Mouse (Mus musculus): ENCODE results near the gene Cldn13. TPM values are rescaled to one million over a fixed set of nuclear protein-coding genes. Genes with fewer than 3 reads are reported as not detected.

Cldn13 gene
- polyA plus RNA-seq, 1 experiment from 2014 or later, result 0.39 TPM

- H3K36me3 ChIP-seq (ENCODE audit: insufficient read depth), result no peaks in the 10 kb centered on the region
- no peak overlapping the region for H3K4me2 ChIP-seq
- H3K9me3 ChIP-seq (ENCODE audit: low read depth, low read length), result no peaks in the 10 kb centered on the region
- H3K27ac ChIP-seq (ENCODE audit: low read depth), result peak overlapping the region; percentile 1; the same call in 1 of the 2 replicates
- no peak overlapping the region for H3K4me3 ChIP-seq (ENCODE audit: low read depth, low read length)
- no peak overlapping the region for H3K9ac ChIP-seq
- DNase-seq, result no peak
- WGBS, result 81% methylated on average over 8 of the region's 8 CpGs
- TF ChIP-seq CTCF (IDR thresholded peaks at IDR 0.05; ENCODE audit: low read depth), result no peak
- H3K27me3 ChIP-seq (ENCODE audit: insufficient read depth, low read length), result no peaks in the 10 kb centered on the region
- H3K4me1 ChIP-seq (ENCODE audit: insufficient read depth), result 0 out of 2 replicates have a peak, but pooled peaks cover 13% of the 10 kb centered on the region
- ATAC-seq (ENCODE audit: insufficient read depth), result no peak
These were observed 18.4 kb downstream of the Cldn13 start for GRCm38 (mm10) chr5:134896965-134897364.

DNA sequence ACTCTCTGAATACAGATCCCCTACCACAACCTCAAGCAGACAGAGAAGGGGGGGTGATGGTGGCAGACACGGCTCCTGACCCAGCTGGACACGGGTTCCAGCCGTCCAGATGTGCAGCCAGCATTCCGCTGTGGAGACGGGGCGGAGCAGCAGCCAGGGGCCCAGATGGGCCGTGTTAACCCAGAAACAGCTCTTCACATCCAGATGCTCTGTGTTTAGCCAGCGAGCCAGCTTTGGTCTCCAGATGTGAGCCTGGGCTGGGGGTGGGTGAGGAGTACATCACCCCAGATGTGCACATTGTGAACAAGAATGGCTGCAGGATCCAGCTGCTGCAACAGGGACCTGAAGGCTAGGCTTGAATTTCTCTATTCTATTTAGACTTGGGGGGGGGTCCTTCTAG, 20.0 kb downstream of the Cldn13 start:
- no peak for TF ChIP-seq CTCF (IDR thresholded peaks at IDR 0.05; ENCODE audit: low read depth)
- H3K9me3 ChIP-seq (ENCODE audit: low read depth, low read length), result no peaks in the 10 kb centered on the region
- ATAC-seq (ENCODE audit: insufficient read depth) (peak; percentile 71), DNase-seq (peak; percentile 89)
- H3K36me3 ChIP-seq (ENCODE audit: insufficient read depth), result no peaks in the 10 kb centered on the region
- H3K4me3 ChIP-seq (ENCODE audit: low read depth, low read length), result no peak overlapping the region
- H3K4me2 ChIP-seq, result no peak overlapping the region
- 28% methylated on average over 8 of the region's 8 CpGs for WGBS
- no peak overlapping the region for H3K9ac ChIP-seq
- peaks cover 19% of the 10 kb centered on the region; the same call in 1 of the 2 replicates for H3K4me1 ChIP-seq (ENCODE audit: insufficient read depth)
- H3K27me3 ChIP-seq (ENCODE audit: insufficient read depth, low read length), result no peaks in the 10 kb centered on the region
- peak overlapping the region; percentile 6; the same call in 1 of the 2 replicates for H3K27ac ChIP-seq (ENCODE audit: low read depth)

DNA sequence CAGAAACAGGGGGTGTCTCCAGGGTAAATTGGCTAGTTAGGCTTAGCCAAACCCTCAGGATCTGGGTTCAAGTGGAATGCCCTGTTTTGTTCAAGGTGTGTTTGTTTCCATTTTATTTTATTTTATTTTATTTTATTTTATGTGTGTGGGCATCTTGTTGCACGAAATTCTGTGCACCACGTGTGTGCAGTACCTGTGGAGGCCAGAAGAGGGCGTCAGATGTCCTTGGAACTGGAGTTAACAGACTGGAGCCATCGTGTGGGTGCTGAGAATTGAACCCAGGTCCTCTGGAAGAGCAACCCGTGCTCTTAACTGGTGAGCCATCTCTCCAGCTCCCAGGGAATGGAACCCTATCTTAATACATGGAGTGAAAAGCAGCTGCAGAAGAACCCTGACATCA, 22.6 kb downstream of the Cldn13 start:
- Histone ChIP-seq H3K4me1 (ENCODE audit: insufficient read depth) (peaks cover 20% of the 10 kb centered on the region; the same call in 1 of the 2 replicates), H3K9me3 (ENCODE audit: low read depth, low read length) (no peaks in the 10 kb centered on the region), H3K4me2 (no peak overlapping the region), H3K27me3 (ENCODE audit: insufficient read depth, low read length) (no peaks in the 10 kb centered on the region), H3K27ac (ENCODE audit: low read depth) (no peak overlapping the region), H3K36me3 (ENCODE audit: insufficient read depth) (no peaks in the 10 kb centered on the region), H3K9ac (no peak overlapping the region), H3K4me3 (ENCODE audit: low read depth, low read length) (no peak overlapping the region)
- ATAC-seq (ENCODE audit: insufficient read depth) (no peak), DNase-seq (no peak)
- peak; percentile 44 for TF ChIP-seq CTCF (IDR thresholded peaks at IDR 0.05; ENCODE audit: low read depth)
- WGBS, result 77% methylated on average over 5 of the region's 5 CpGs

DNA sequence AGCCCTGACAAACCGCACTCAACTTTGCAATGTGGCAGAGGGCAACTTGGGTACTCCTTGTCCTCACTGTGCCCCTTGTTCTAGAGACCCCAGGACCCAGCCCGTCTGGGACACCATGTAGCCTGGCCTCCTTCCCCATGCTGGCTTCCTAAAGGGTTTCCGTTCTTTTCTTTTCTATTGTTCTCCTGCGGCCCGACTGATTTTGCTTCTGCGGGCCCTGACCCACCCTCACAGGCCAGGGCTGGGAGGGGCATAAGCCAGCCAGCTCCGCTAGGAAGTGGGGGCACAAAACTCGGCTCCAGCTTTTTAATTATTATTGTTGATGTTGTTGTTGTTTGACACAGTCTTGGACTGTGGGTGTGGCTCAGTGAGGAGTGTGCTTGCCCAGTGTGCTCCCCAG, 23.8 kb downstream of the Cldn13 start:
- peak; percentile 28 for DNase-seq
- Histone ChIP-seq H3K9ac (no peak overlapping the region), H3K27me3 (ENCODE audit: insufficient read depth, low read length) (no peaks in the 10 kb centered on the region), H3K4me3 (ENCODE audit: low read depth, low read length) (no peak overlapping the region), H3K9me3 (ENCODE audit: low read depth, low read length) (no peaks in the 10 kb centered on the region), H3K4me1 (ENCODE audit: insufficient read depth) (peaks cover 17% of the 10 kb centered on the region; the same call in 1 of the 2 replicates), H3K27ac (ENCODE audit: low read depth) (peak overlapping the region; percentile 85), H3K36me3 (ENCODE audit: insufficient read depth) (no peaks in the 10 kb centered on the region), H3K4me2 (no peak overlapping the region)
- no peak for TF ChIP-seq CTCF (IDR thresholded peaks at IDR 0.05; ENCODE audit: low read depth)
- 68% methylated on average over 8 of the region's 8 CpGs for WGBS
- no peak for ATAC-seq (ENCODE audit: insufficient read depth)

DNA sequence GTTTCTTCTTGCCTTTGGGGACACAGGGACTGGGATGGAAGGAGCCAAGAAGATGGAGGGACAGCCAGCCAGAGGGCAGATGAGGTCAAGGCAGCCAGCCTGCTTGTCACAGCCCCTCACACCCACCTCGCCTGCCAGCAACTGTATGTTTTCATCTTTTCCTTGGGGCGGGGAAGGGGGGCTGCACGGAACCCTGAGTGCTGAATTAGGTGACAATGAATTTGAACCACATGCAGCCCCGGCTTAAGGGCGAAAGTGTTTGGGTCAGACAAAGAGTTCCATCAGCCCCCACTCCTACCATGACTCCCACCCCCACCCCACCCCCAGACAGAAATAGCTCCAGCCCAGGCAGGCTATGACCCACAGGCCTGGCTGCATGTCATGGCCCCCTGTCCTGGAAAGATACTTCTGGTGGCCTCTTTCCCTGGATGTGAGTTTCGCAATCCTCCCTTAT, 24.7 kb downstream of the Cldn13 start:
- Histone ChIP-seq H3K27ac (ENCODE audit: low read depth) (peak overlapping the region; percentile 85; the same call in 1 of the 2 replicates), H3K36me3 (ENCODE audit: insufficient read depth) (no peaks in the 10 kb centered on the region), H3K9ac (no peak overlapping the region), H3K9me3 (ENCODE audit: low read depth, low read length) (no peaks in the 10 kb centered on the region), H3K4me2 (peak overlapping the region; percentile 20; the same call in 1 of the 2 replicates), H3K4me3 (ENCODE audit: low read depth, low read length) (no peak overlapping the region), H3K27me3 (ENCODE audit: insufficient read depth, low read length) (no peaks in the 10 kb centered on the region), H3K4me1 (ENCODE audit: insufficient read depth) (peaks cover 13% of the 10 kb centered on the region; the same call in 1 of the 2 replicates)
- TF ChIP-seq CTCF (IDR thresholded peaks at IDR 0.05; ENCODE audit: low read depth), result no peak
- WGBS, result 35% methylated on average over 6 of the region's 6 CpGs
- ATAC-seq (ENCODE audit: insufficient read depth) (peak; percentile 86), DNase-seq (peak; percentile 91)

DNA sequence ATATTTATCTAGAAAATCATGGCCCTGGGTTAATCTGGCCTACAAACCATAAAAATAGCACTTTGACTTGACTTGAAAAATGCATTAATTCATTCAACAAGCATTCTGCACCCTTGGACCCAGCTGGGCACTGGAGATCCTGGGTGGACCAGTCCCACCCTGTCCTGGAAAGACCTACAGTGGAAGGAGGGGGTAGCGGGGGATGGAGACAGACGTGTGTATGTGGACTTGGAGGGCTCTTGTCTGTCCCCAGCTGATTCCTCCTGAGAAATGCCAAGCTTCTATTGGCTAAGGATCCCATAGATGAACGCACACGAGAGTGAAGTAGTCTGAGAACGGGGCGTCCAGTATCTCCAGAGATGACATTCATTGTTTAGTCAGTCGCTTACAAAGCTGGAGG, 26.8 kb downstream of the Cldn13 start:
- H3K4me1 ChIP-seq (ENCODE audit: insufficient read depth), result peaks cover 7% of the 10 kb centered on the region; the same call in 1 of the 2 replicates
- WGBS, result 76% methylated on average over 7 of the region's 7 CpGs

DNA sequence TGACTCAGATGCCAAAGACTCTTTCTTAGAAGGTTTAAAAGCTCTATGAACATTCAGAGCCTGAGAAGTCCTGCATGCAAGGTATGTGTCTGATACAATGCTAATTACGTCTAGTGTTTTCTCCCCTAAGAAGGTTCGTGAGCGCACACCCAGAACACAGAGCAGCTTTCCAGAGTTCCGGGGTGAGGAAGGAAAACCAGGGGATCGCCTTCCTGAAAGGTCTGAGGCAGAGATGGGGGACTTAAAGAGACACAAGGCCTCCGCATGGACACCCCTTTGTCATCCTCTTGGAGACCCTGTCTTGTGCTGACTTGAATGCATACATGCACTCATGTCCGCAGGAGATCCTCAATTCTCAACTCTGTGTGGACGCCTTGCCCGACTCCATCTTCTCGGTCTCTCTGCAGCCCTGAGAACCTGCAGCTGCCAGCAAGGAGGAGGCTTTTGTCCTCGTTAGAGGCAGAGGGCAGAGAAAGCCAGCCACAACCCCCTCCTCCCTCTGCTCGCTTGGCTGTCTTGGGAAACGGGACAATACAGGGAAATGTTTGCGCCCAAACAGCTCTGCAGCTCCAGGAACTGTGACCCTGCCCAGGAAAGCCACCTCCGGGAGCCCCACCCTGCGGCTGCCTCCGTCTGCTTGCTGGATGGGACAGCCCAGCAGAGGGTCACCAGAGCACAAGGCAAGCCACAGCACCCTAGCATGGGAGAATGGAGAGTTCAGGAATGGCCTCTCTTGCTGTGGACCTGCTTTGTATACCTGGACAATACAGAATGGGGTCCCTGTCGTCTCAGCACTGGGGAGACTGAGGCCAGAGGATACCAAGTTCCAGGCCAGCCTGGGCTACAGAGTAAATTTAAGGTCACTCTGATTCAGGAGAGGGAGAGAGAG, 27.6 kb downstream of the Cldn13 start:
- DNase-seq, result peak; percentile 63
- H3K27me3 ChIP-seq (ENCODE audit: insufficient read depth, low read length), result no peaks in the 10 kb centered on the region
- H3K4me3 ChIP-seq (ENCODE audit: low read depth, low read length), result no peak overlapping the region
- no peak for ATAC-seq (ENCODE audit: insufficient read depth)
- H3K36me3 ChIP-seq (ENCODE audit: insufficient read depth), result no peaks in the 10 kb centered on the region
- H3K4me2 ChIP-seq, result no peak overlapping the region
- H3K4me1 ChIP-seq (ENCODE audit: insufficient read depth), result peaks cover 7% of the 10 kb centered on the region; the same call in 1 of the 2 replicates
- H3K27ac ChIP-seq (ENCODE audit: low read depth), result peak overlapping the region; percentile 61; the same call in 1 of the 2 replicates
- H3K9ac ChIP-seq, result no peak overlapping the region
- no peaks in the 10 kb centered on the region for H3K9me3 ChIP-seq (ENCODE audit: low read depth, low read length)
- no peak for TF ChIP-seq CTCF (IDR thresholded peaks at IDR 0.05; ENCODE audit: low read depth)
- WGBS, result 53% methylated on average over 18 of the region's 18 CpGs

More for the DNA sequence above, 26.8 kb downstream of the Cldn13 start:
- no peak overlapping the region for H3K4me2 ChIP-seq
- H3K9ac ChIP-seq, result no peak overlapping the region
- ATAC-seq (ENCODE audit: insufficient read depth), result no peak
- DNase-seq, result no peak
- no peak overlapping the region for H3K27ac ChIP-seq (ENCODE audit: low read depth)
- no peak for TF ChIP-seq CTCF (IDR thresholded peaks at IDR 0.05; ENCODE audit: low read depth)
- H3K9me3 ChIP-seq (ENCODE audit: low read depth, low read length), result no peaks in the 10 kb centered on the region
- no peaks in the 10 kb centered on the region for H3K27me3 ChIP-seq (ENCODE audit: insufficient read depth, low read length)
- H3K4me3 ChIP-seq (ENCODE audit: low read depth, low read length), result no peak overlapping the region
- no peaks in the 10 kb centered on the region for H3K36me3 ChIP-seq (ENCODE audit: insufficient read depth)

Measured in lung, embryonic 14.5 days (tissue).